Mouse (Mus musculus) forebrain, embryonic 14.5 days (tissue): Measurements from ENCODE around the gene Gm26657. TPM values are rescaled to one million over a fixed set of nuclear protein-coding genes. Genes with fewer than 3 reads are reported as not detected.

Experiments
- polyA plus RNA-seq: library from polyadenylated mRNA; unstranded; fragments of >200 nt; fragmentation: Nextera tagmentation; extraction: Ambion mirVana; gene quantifications from 2 replicates; pipeline ENCODE4 v1.2.1, GENCODE M21; 2014

Gm26657 gene
- polyA plus RNA-seq, 1 experiment from 2014 or later: not detected

Other genes with a start within 250 kb of the Gm26657 start
- gene Actl7b, start 1.4 kb downstream of the Gm26657 start, polyA plus RNA-seq: not detected in 2 replicates
- gene Actl7a, start 3.3 kb downstream of the Gm26657 start, polyA plus RNA-seq: not detected in 2 replicates
- 72.4 and 78.2 TPM in 2 replicates for gene Elp1, start 62.3 kb downstream of the Gm26657 start, polyA plus RNA-seq
- gene Fam206a, start 62.3 kb downstream of the Gm26657 start, polyA plus RNA-seq: 16.0 and 16.7 TPM in 2 replicates
- 9.4 and 11.1 TPM in 2 replicates for gene Ctnnal1, start 125.1 kb downstream of the Gm26657 start, polyA plus RNA-seq
- gene Tmem245, start 207.4 kb downstream of the Gm26657 start, polyA plus RNA-seq: 4.8 and 6.0 TPM in 2 replicates